Mouse (Mus musculus) left cerebral cortex, adult 6 months (tissue): Measurements from ENCODE around the gene Lcn3. TPM values are rescaled to one million over a fixed set of nuclear protein-coding genes. Genes with fewer than 3 reads are reported as not detected.

Experiments used
- long read RNA-seq, 2 experiments: library from polyadenylated mRNA; unstranded; transcript quantifications; one replicate each; pipeline ENCODE4 v2.0.0; 2019 to 2020
- polyA plus RNA-seq: library from polyadenylated mRNA; unstranded; fragments of <200 nt; fragmentation: Nextera tagmentation; gene quantifications from 2 replicates; pipeline ENCODE4 v1.2.3, GENCODE M21; 2021

The Lcn3 gene
- polyA plus RNA-seq, result not detected in 2 replicates
- long read RNA-seq, experiment 1, result 0 reads
- long read RNA-seq, experiment 2, result 0 reads

DNA sequence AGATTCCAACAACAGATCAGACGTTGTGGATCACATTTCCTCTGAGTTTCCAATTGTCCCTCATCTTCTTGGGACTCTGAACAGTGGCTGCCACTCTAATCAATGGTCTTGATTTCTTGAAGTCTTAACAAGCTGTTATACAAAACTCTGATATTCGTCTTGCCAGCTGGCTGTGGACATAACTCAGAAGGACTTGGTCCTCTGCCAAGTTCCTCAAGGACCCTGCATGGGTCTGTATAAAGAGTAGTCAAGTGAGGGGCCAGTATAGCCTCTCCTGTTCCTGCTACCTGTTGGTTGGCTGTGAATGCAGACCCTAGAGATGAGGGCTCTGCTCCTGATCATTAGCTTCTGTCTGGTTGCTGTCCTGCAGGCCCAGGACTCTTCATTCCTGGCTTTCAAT, at the start of gene Lcn3:
TSS of gene Lcn3 (plus strand) at position 301 of the 400 bp plus-strand sequence.

DNA sequence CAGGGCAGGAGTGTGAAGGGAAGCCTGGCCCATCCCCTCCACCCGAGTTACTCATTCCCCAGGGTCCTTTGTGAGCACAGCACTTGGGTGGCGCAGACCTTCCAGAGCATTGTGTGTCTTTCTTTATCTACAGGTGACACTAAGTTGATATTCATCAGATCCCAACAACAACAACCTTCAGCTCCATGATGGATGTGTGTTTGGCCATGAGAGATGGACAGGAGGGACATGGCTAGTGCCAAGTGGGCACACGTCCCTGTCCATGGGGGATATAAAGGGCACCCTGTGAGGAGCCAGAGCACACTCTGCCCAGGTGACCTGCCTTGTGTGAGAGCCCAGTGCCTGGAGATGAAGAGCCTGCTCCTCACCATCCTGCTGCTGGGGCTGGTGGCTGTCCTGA, 28.7 kb upstream of the Lcn3 start, which contains the start of gene Obp2b:
TSS of gene Obp2b (plus strand) at position 301 of the 400 bp plus-strand sequence.

DNA sequence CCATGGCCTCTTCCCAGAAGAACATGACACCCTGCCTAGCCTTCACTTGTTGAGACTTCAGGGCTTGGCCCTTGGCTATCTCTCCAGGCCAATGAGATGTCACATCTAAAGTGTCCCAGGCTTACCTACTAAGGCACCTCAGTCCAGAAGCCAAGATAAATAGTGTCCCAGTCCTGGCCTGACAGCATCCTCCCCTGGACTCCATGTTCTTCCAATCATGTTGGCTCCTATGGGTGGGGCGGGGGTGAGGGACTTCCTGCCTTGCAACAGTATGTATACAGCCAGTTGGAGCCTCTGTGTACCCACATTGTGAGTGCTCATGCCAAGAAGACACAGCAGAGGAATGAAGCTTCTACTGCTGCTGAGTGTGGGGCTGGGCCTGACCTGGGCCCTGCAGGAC, 11.3 kb downstream of the Lcn3 start, which contains the start of gene Lcn11:
TSS of gene Lcn11 (plus strand) at position 301 of the 400 bp plus-strand sequence.

DNA sequence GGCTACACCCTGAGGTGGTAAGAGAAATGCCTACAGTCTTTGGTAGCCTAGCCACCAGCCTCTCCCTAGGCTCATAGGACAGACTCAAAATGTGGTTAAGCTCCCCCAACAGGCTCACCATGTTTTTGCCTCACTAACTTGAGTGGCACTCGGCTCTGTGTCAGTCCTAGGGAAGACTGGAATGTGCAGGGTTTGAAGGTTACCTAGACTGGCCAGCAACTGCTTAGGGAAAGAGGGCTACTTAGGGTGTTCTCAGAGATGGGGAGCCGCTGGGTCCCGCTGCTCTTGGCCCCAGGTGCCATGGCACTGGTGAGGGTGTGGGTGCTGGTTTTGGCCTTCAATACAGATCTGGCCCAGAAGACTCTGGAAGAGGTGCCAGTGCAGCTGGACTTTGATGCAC, 16.6 kb downstream of the Lcn3 start, which contains the start of gene Gm13539:
TSS of gene Gm13539 (plus strand) at position 301 of the 400 bp plus-strand sequence.

DNA sequence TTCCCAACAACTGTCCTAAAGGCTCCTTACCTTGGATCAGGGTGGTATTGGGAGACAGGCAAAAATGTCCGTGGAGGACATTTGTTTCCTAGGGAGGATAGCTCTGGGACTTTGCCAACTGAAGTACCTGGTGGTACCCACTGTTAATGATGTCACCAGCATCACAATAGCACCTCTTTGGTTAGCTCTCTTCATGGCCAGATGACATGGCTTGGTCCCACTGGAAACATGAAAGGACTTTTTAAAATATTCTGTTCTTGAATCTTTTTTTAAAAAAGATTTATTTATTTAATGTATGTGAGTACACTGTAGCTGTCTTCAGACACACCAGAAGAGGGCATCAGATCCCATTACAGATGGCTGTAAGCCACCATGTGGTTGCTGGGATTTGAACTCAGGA, 50.4 kb downstream of the Lcn3 start, which contains the start of gene Glt6d1:
TSS of gene Glt6d1 (minus strand) at position 101 of the 400 bp plus-strand sequence.

Other genes starting within 250 kb of the Lcn3 start
- 9.1 and 11.9 TPM in 2 replicates for gene Traf2, start 218.6 kb upstream of the Lcn3 start, polyA plus RNA-seq
- 778 and 803 TPM in 2 replicates for gene Edf1, start 207.7 kb upstream of the Lcn3 start, polyA plus RNA-seq
- 0.89 and 3.5 TPM in 2 replicates for gene Mamdc4, start 190.7 kb upstream of the Lcn3 start, polyA plus RNA-seq
- 152 and 173 TPM in 2 replicates for gene Phpt1, start 190.3 kb upstream of the Lcn3 start, polyA plus RNA-seq
- 10.3 and 21.2 TPM in 2 replicates for gene Ajm1, start 183.8 kb upstream of the Lcn3 start, polyA plus RNA-seq
- gene Rabl6, start 157.0 kb upstream of the Lcn3 start, polyA plus RNA-seq, result 70.0 and 86.7 TPM in 2 replicates
- 0.82 and 0.94 TPM in 2 replicates for gene Ccdc183, start 147.9 kb upstream of the Lcn3 start, polyA plus RNA-seq
- gene Tmem141, start 143.6 kb upstream of the Lcn3 start, polyA plus RNA-seq, result 64.7 and 70.7 TPM in 2 replicates
- 0.28 and 0.49 TPM in 2 replicates for gene Fcna, start 137.5 kb upstream of the Lcn3 start, polyA plus RNA-seq
- not detected in 2 replicates for gene Lcn8, start 112.4 kb upstream of the Lcn3 start, polyA plus RNA-seq
- gene Lcn5, start 107.6 kb upstream of the Lcn3 start, polyA plus RNA-seq, result not detected in 2 replicates
- gene Lcn6, start 88.8 kb upstream of the Lcn3 start, polyA plus RNA-seq, result not detected in 2 replicates
- not detected in 2 replicates for gene Lcn10, start 82.8 kb upstream of the Lcn3 start, polyA plus RNA-seq
- gene Obp2a, start 65.5 kb upstream of the Lcn3 start, polyA plus RNA-seq, result not detected in 2 replicates
- gene Bmyc, start 58.8 kb upstream of the Lcn3 start, polyA plus RNA-seq, result 213 and 229 TPM in 2 replicates
- not detected in 2 replicates for gene Obp2b, start 28.6 kb upstream of the Lcn3 start, polyA plus RNA-seq
- not detected in 2 replicates for gene Lcn11, start 11.4 kb downstream of the Lcn3 start, polyA plus RNA-seq
- gene Gm13539, start 16.7 kb downstream of the Lcn3 start, polyA plus RNA-seq, result not detected in 2 replicates
- not detected in 2 replicates for gene Glt6d1, start 50.3 kb downstream of the Lcn3 start, polyA plus RNA-seq
- gene Lcn9, start 57.6 kb downstream of the Lcn3 start, polyA plus RNA-seq, result not detected in 2 replicates
- gene Sohlh1, start 81.7 kb downstream of the Lcn3 start, polyA plus RNA-seq, result not detected in 2 replicates
- gene Kcnt1, start 98.2 kb downstream of the Lcn3 start, polyA plus RNA-seq, result 13.8 and 17.4 TPM in 2 replicates
- gene Camsap1, start 217.7 kb downstream of the Lcn3 start, polyA plus RNA-seq, result 9.5 and 40.9 TPM in 2 replicates